Mouse (Mus musculus): ENCODE results near the gene Tmem41a. TPM values are rescaled to one million over a fixed set of nuclear protein-coding genes. Genes with fewer than 3 reads are reported as not detected.
"Not testable (repeated sequence)": the region's sequence is repeated elsewhere in the genome, so short reads cannot be mapped to it uniquely, and the experiment has no call there.

Gene Tmem41a
- 33.3 and 33.5 TPM in 2 replicates for polyA plus RNA-seq (2015; fragmentation: Nextera tagmentation; extraction: Ambion mirVana)

DNA sequence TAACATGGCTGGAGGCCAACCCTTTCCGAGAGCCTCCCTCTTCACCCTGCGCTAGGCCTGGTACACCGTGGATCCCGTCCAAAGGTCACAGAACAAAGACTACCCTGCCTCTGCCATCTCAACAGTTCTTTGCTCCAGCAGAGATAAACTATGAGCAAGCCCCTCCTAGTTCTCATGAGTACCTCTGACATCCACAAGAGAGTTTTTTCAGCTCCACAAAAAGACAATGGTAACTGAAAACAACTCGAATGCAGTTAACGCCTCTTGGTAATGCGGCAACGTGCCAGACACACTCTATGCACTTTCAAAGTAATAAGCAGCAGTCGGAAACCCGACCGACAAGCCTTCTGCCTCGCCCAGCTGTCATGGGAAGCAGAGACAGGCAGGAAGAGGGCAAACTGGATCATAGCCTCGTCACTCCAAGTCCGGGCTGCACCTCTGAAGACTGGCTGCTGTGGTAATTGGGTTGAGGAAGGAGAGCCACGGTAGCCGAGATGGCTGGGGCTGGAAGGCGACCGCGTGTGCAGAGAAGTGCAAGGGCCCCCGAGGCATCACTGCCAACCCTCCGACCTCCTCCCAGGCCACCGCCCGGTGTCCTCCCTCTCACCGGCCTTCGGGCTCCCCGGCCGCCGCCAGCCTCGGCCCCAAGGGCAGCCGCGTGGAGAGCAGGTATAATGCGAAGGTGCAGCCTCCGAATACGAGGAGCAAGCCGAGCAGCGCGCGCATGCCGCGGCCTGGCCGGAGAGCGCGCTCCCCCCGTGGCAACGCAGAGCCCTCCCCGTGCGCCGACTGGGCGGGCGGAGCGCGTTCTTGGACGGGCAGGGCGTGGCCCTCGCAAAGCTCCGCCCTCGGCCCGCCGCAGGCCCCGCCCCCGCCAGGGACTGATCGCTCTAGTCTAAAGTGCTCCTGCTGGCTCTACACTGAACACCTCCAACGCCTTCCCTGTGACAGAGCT is at the start of gene Tmem41a:
Tmem41a (minus strand) TSS at position 792 of the 955 bp plus-strand sequence.
- peak; percentile 90 for DNase-seq (ENCODE audit: low spot score)

DNA sequence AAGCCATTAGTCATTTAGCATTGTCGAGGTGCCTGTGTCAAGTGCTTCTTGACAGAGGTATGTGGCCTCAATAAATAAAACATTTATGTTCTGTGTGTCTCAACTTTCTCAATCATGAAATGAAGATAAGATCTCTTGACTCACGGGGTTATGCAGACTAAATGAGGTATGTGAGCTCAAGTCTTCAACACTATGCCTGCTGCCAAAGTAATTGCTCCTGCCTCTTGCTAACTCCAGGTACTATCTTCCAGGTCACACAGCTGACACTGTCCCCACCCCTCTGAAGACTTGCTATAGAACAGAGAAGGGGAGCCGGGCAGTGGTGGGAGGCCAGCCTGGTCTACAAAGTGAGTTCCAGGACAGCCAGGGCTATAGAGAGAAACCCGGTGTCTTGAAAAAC is 49.0 kb upstream of the Tmem41a start:
- DNase-seq (ENCODE audit: low spot score), result no peak

DNA sequence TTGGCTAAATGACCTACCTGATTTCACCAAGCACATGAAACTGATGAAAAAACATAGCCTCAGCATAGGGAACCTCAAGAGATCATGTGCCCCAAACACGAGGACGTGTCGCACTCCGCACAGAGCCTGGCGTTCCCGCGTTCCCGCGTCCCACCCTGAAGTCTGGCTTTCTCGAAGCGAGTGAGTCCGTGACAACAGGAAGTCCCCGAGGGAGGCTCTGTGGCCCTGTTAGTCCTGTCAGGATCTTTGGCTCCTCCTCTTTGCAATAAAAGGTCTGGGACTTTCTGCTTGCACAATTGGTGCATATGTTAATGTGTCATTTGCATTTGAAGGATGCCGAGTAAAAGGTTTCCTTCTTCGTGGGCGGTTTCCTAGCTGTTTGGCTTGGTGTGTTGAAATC is 48.0 kb upstream of the Tmem41a start, which contains the start of gene Liph:
Liph (minus strand) TSS at position 360 of the 400 bp plus-strand sequence.
- peak; percentile 19 for DNase-seq (ENCODE audit: low spot score)

DNA sequence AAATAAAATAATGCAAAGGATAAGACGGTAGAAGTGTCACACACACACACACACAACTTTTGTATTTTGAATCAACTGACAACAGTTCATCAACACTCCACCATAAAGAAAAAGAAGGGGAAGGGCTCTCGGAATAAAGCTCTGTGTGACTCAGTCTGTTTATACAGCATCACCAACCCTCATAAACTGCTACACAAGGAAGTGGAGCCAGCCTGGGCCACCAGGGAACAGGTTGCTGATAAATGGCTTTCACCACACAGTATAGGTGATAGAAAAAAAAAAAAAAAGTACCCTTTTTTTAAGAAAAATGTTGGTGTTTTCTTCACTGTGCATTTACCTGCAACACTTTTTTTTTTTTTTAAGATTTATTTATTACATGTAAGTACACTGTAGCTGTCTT is 44.4 kb upstream of the Tmem41a start:
- DNase-seq (ENCODE audit: low spot score), result no peak

DNA sequence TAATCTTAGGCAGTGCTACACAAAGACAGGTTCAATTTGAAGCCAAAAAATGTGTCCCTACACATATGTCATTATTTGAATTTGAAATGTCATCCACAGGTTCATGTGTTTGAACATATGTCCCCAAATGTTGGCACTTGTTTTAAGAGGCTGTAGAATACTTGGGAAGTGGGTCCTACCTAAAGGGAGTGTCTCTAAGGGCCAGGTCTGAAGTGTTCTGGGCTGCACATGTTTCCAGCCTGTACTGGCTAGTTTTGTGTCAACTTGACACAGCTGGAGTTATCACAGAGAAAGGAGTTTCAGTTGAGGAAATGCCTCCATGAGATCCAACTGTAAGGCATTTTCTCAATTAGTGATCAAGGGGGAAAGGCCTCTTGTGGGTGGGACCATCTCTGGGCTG is 43.5 kb upstream of the Tmem41a start:
- not testable (repeated sequence) for DNase-seq (ENCODE audit: low spot score)

DNA sequence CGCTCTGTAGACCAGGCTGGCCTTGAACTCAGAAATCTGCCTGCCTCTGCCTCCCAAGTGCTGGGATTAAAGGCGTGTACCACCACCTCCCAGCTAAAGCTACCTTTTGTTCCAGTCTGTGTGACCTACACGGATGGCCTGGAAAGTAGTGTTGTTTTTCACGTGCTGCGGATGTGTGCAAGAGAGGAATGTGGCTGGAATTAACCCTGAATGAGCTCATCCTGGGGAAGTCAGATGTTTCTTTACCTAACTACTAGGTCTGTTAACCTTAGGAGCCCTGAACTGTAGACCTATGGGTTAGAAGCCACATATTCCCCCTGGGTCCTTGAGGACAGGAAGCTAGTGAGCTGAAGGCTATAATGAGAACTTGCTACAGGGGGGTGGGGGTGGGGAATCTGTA is 40.6 kb upstream of the Tmem41a start:
- no peak for DNase-seq (ENCODE audit: low spot score)

DNA sequence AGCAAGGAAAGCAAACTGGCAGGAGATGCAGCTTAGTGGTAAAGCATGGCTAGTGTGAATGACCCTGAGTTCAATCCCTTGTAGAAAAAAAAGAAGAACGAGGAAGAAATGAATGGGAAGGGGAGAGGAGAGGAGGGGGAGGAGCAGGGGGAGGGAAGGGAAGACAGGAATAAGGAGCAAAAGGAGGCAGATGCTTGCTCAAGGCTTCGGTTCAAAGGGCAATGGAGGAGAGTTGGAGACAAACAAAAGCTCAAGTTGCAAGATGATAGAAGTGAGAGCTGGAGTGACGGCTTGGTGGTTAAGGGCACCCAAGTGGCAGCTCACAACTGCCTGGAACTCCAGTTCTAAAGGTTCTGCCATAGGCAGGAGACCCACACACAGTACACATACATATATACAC is 38.8 kb upstream of the Tmem41a start:
- no peak for DNase-seq (ENCODE audit: low spot score)

DNA sequence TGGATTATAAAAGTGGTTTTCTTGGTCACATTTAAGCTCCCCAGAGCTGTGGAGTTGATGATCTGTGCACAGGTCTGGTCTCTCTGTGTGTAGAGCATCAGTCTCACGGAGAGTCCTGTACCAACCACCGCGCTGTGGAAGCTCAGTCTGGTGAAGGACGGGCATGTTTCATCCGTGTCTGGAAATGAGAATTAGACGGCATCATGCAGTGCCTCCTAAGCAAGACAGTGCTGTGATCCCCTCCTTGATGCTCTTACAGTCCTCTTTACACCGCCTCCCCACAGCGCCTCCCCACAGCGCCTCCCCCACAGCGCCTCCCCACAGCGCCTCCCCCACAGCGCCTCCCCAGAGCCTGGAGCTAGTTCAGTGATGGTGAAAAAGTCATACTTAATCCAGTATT is 36.7 kb upstream of the Tmem41a start:
- no peak for DNase-seq (ENCODE audit: low spot score)

DNA sequence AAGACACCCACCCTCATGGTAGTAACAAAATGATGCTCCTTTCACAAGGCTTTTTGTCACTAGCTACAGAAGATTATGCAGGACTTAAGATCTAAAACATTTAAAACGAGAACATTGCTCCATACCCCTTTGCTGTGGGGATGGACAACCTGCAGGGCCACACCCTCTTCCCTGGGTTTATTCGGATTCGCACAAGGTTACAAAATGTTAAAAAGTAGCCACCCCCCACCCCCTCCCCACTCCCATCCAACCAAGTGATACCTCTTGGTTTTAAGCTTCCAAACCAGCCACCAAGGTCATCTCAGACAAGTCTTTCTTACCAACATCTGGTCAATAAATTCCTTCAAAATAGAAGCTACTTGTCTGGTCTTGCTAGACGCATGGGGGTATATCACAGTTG is 36.2 kb upstream of the Tmem41a start:
- no peak for DNase-seq (ENCODE audit: low spot score)

DNA sequence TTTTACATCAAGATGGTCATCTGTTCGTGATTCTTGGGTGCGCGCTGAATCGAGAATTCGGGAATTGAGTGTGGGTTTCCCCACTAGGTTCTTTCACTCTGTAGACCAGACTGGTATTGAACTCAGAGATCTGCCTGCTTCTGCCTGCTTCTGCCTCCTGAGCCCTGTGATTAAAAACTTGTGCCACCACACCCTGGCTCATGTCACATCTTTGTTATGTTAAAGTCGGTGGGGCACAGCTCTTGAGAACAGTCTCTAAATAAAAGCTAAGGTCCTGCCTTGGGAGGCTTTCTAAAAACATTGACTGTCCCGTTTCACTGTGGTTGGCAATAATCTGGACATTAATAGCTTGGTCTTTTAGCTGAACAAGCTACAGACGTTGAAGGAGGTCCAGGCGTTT is 35.8 kb upstream of the Tmem41a start:
- DNase-seq (ENCODE audit: low spot score), result no peak

DNA sequence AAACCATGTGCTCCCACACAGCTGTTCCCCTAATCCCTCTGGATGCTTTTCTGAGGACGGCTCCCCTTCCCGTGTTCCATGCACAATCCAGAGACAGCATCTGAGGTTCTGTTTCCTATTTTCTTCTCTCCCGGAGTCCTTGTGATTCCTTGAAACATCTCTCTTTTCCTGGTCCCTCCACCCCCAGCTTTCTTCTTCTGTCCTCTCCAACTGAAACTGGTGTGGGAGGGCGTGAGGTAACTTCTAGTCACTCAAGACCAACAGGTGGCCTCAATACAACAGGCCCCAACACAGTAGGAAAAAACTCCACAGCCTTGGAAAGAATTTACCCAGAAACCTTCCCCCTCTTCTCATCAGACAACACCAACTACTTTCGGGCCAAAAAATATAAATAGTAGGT is 30.0 kb upstream of the Tmem41a start:
- no peak for DNase-seq (ENCODE audit: low spot score)

DNA sequence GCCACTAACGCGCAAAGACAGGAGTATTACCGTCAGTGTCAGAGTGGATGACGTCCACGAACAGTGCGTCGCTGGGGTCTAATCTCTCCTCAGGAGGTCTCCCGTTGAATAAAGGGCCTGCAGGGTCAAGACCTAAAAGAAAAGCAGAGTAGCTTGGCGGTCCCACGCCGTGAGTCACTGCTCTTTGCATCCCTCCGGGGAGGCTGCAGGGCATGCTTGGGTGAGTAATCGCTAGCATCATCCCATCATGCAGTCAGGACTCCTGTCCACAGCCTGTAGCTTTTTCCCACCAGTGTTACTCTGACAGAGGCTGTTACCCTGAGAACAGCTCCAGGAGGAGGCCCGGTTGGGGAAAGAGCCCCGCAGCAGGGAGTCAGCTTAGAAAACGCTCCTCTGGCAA is 28.9 kb upstream of the Tmem41a start:
- no peak for DNase-seq (ENCODE audit: low spot score)

DNA sequence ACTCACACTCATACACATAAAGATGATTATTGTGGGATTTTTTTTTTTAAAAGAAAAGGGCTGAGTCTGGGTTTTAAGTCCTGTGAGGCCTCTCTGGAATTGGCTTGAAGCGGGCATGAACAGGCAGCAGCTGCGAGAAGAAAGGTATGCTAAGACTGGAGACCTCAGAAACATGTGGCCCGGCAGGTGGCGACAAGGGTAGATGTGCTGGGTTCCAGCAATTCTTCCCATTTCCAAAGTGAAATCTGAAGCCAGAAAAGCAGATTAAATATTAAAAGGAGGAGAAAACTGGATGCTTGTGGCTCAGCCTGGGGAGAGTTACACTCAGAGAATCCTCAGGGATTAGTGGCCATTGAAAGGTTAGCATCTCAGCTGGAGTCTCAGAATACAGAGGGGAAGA is 24.1 kb upstream of the Tmem41a start:
- DNase-seq (ENCODE audit: low spot score), result no peak

DNA sequence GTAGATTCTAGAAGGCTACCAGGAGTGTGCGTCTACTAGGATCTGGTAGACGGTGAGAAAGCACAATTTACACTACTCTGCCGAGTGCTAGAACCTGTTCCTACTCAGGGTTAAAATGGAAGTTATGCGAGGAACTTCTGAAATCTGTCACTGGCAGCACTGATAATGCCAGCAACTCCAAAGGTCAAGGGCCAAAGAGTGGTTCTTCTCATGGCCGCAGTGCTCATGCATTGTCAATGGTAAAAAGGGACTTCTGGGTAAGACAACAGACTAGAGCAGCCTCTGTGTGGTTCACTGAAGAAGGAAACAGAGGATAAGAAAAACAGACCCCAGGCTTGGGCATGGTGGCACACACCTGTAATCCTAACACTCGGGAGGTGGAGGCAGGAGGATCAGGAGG is 23.2 kb upstream of the Tmem41a start:
- DNase-seq (ENCODE audit: low spot score), result no peak

DNA sequence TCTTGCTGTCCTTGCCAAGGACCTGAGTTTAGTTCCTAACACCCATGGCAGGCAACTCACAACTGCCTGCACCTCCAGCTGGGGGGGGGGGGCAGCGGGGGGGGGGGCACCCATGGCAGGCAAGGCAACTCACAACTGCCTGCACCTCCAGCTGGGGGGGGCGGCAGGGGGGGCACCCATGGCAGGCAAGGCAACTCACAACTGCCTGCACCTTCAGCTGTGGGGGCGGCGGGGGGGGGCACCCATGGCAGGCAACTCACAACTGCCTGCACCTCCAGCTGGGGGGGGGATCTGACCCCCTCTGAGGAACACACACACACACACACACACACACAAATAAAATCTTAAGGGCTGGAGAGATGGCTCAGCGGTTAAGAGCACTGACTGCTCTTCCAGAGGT is 22.5 kb upstream of the Tmem41a start:
- DNase-seq (ENCODE audit: low spot score), result no peak

DNA sequence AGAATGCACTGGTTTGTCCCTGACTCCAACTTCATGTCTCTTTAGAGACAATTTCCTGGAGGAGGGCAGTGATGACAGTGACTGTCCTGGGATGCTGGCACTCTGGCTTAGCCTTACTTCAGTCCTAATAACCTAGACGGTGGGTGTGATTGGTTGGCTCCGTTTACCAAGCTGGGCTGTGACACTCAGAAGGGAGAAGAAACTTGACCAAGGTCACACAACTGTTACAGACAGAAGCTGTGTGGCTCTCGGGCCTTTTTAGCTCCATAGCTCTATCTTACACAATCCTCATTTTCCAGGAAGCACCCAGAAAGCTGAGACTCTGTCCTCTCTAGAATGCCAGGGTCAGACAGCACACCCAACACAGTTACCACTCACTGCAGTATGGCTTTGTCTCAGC is 18.2 kb upstream of the Tmem41a start:
- DNase-seq (ENCODE audit: low spot score), result no peak

DNA sequence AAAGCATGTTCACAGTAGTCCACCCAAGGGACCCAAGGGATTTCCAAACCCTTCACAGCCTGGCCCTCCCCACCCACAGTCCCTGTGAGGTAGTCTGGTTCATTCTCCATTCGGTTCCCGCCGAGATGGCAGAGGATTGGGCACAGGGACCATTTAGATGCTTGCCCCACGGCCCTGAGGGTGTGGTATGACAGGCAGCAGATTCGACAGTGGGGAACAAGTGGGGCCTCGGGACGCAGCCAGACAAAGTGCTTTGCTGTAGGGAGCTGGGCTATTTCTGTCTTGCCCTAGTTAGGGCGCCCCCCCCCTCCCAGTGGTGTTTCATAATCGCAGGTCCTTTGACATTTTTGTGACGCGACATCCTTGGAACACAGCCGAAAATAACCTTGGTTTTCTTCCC is 8.2 kb upstream of the Tmem41a start:
- DNase-seq (ENCODE audit: low spot score), result no peak

DNA sequence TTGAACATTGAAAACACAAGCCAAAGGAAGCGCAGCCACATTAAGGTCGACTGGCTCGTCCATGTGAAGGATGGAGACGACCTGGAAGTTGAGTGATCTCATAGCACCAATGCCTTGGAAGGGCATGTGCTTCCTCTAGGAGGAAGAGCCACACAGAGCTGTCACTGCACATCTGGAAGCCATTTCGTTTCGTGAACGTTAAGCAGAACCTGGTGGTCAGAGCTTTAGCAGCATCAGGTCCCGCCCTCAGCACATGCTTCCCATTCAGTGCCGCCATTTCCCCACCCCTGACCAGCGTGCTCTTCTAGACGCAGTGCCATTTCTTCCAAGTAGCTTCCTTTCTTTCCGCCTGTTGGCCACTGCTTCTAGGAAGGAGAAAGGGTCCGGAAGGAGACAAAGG is 18.9 kb downstream of the Tmem41a start:
- DNase-seq (ENCODE audit: low spot score), result no peak

DNA sequence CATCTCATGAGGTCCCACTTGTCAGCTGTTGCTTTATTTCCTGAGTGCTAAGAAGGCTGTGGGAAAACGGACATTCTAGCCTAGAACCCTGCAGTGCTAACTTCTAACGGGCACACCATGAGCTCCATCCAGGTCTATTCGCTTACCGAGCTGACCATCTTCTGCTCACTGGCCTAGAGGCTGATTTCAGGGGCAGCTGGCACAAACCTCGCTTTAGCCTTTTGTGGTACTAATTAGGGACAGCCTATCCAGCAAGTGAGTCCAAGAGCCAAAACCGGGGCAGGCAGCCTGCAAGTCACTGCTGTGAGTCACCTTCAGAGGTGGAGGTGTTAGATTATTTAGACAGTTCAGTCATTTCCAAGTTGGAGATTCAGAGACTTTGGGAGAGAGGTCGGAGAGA is 30.7 kb downstream of the Tmem41a start:
- no peak for DNase-seq (ENCODE audit: low spot score)

DNA sequence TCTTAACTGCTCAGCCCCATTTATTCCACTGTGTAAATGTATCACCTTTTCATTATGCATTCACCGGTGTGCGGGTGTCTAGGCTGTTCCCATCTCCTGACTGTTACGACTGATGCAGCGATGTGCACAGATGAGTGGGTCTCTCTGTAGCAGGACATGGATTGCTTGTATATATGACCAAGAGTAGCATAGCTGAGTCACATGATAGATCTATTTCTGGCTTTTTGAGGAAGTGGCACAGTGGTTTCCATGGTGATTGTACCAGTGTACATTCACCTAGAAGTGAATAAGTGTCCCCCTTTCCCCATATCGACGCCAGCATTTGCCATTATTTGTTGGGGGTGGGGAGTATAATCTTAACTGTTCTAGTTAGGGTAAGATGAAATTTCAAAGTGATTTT is 34.0 kb downstream of the Tmem41a start:
- peak; percentile 15 for DNase-seq (ENCODE audit: low spot score)

DNA sequence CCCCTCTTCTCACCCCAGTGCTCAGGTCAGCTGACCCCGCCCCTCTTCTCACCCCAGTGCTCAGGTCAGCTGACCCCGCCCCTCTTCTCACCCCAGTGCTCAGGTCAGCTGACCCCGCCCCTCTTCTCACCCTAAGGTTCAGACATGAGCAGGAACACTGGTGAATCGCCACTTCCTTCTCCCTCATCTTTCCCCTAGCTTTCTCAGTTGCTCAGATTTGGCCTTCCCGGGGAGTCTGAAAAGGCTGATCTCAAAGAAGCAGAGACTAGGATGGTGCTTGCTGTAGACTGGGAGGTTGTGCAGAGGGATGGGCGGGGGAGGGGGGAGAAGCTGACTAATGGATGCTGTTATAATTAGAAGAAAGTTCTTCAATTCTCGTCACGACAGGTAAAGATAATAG is 38.4 kb downstream of the Tmem41a start:
- DNase-seq (ENCODE audit: low spot score), result not testable (repeated sequence)

DNA sequence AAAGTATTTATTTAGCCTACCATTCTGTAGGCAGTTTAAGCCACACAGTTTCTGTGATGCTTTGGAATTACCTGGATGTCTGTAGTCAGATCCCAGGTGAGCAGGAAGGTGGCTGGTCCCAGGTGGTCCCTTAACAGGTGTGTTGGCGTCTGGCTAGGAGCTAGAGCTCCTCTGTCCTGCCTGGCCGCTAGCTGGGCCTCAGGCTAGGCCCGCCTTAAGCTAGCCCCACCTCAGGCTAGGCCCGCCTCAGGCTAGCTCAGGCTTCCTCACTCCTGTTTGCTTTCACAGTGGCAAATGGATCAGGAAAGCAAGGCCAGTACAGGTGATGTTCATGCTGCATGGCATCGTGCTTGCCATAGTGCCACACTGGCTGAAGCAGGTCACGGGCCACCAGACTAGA is 40.5 kb downstream of the Tmem41a start:
- DNase-seq (ENCODE audit: low spot score), result no peak

DNA sequence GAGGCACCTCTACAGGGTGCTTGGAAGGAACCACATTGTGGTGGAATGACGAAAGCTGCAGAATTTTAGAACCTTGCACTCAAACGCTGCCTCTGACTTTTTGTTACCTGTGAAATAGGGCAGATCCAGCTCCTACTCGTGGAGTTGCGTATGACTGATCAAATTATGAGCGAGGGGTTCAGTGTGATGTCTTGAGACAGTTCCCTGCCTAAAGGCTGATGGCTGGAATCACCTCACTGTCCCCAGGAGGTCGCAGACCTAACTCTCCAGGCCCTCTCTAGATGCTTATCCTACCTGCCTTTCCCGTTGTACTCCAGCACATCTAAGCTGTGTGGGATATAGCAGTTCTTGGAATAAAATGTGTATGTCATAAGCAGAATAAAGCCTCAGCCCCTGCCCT is 41.4 kb downstream of the Tmem41a start:
- no peak for DNase-seq (ENCODE audit: low spot score)
